Mouse (Mus musculus) mouse embryonic stem cell (cell line): ENCODE measurements around the gene Wdr46.
"Not testable (repeated sequence)": the region's sequence is repeated elsewhere in the genome, so short reads cannot be mapped to it uniquely, and the experiment has no call there.

ENCODE experiments used
- in situ Hi-C, 2 experiments: fragments of 300-500 bp; cut with MboI; formaldehyde crosslinking; loops; 1 replicate in 1 of 2; 3 replicates in 1 of 2; pipeline ENCODE4 v1.14.3; 2019 to 2020; ENCODE audit warnings: low sequenced_read_pairs in 2 of 2, low pct_unique_long_range_greater_than_20kb in 1 of 2, mixed read lengths in 1 of 2; ENCODE audit not compliant: unreplicated experiment in 1 of 2

Gene Wdr46

GRCm38 (mm10) chr17:33997025-33997424, 56.6 kb downstream of the Wdr46 start:
- in situ Hi-C loops = not testable (repeated sequence)

DNA sequence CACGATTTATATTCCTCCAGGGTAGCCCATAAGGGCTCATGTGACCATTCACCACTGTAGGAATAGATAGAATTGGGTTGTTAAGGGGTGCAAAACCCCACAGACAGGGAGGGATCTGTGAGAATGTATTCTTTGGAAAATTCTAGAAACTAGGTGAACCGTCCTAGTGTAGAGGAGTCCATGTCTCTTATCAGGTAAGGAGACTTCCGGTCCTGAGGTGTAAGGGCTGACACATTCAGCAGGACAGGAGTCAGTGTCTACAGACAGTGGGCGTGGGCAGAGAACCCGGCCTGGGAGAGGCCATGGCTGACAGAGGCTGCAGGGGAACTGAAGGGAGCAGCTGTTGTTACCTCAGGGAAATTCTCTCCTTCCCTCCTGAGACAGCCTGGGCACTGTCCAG, 58.2 kb downstream of the Wdr46 start:
- in situ Hi-C loops = not testable (repeated sequence)
